Mouse (Mus musculus): ENCODE measurements around the gene Gm37240. TPM values are rescaled to one million over a fixed set of nuclear protein-coding genes. Genes with fewer than 3 reads are reported as not detected.
A peak's percentile ranks its signal among the peaks of the same experiment; 100 is the strongest.

The Gm37240 gene
- polyA plus RNA-seq, 1 experiment from 2014 or later = 3.3 TPM

GRCm38 (mm10) chr3:84512774-84513515 lies 1374.4 kb downstream of the Gm37240 start:
- WGBS = 54% methylated on average over 6 of the region's 6 CpGs
- ATAC-seq = no peak

GRCm38 (mm10) chr3:84505193-84505592 lies 1382.1 kb downstream of the Gm37240 start:
- no peak overlapping the region for H3K4me3 ChIP-seq (ENCODE audit: low read depth, low read length)
- no peak for ATAC-seq
- no peak for TF ChIP-seq CTCF (IDR thresholded peaks at IDR 0.05; ENCODE audit: low read depth)
- no peaks in the 10 kb centered on the region for H3K27me3 ChIP-seq (replicated peaks; ENCODE audit: control insufficient read depth, insufficient read depth, low read length)
- no peak overlapping the region for H3K9ac ChIP-seq (ENCODE audit: low read depth, low read length)
- H3K4me2 ChIP-seq (replicated peaks; ENCODE audit: low read depth) = no peak overlapping the region
- WGBS = 84% methylated on average over 4 of the region's 4 CpGs
- no peaks in the 10 kb centered on the region for H3K4me1 ChIP-seq (replicated peaks; ENCODE audit: control insufficient read depth, insufficient read depth, low read length)
- no peaks in the 10 kb centered on the region for H3K9me3 ChIP-seq (ENCODE audit: control insufficient read depth)
- H3K27ac ChIP-seq (ENCODE audit: low read depth, low read length) = no peak overlapping the region
- peaks cover 21% of the 10 kb centered on the region; the same call in 1 of the 2 replicates for H3K36me3 ChIP-seq (ENCODE audit: control insufficient read depth, insufficient read depth)

More at GRCm38 (mm10) chr3:84512774-84513515, 1374.4 kb downstream of the Gm37240 start:
- H3K4me1 ChIP-seq (replicated peaks; ENCODE audit: control insufficient read depth, insufficient read depth, low read length) = 0 out of 2 replicates have a peak, but pooled peaks cover 3% of the 10 kb centered on the region
- H3K27me3 ChIP-seq (replicated peaks; ENCODE audit: control insufficient read depth, insufficient read depth, low read length) = no peaks in the 10 kb centered on the region
- H3K36me3 ChIP-seq (ENCODE audit: control insufficient read depth, insufficient read depth) = peaks cover 18% of the 10 kb centered on the region
- H3K9me3 ChIP-seq (ENCODE audit: control insufficient read depth) = no peaks in the 10 kb centered on the region
- no peak for TF ChIP-seq CTCF (IDR thresholded peaks at IDR 0.05; ENCODE audit: low read depth)
- H3K9ac ChIP-seq (ENCODE audit: low read depth, low read length) = no peak overlapping the region
- no peak overlapping the region for H3K4me2 ChIP-seq (replicated peaks; ENCODE audit: low read depth)
- H3K27ac ChIP-seq (ENCODE audit: low read depth, low read length) = 0 out of 2 replicates have a peak overlapping the region, but pooled peaks have one; percentile 4
- no peak overlapping the region for H3K4me3 ChIP-seq (ENCODE audit: low read depth, low read length)

- no peak overlapping the region for H3K4me2 ChIP-seq (replicated peaks; ENCODE audit: low read depth)
- H3K9me3 ChIP-seq (ENCODE audit: control insufficient read depth) = no peaks in the 10 kb centered on the region
- no peak overlapping the region for H3K27ac ChIP-seq (ENCODE audit: low read depth, low read length)
- WGBS = 90% methylated on average over 8 of the region's 8 CpGs
- TF ChIP-seq CTCF (IDR thresholded peaks at IDR 0.05; ENCODE audit: low read depth) = no peak
- no peak overlapping the region for H3K9ac ChIP-seq (ENCODE audit: low read depth, low read length)
- peaks cover 17% of the 10 kb centered on the region for H3K36me3 ChIP-seq (ENCODE audit: control insufficient read depth, insufficient read depth)
- no peaks in the 10 kb centered on the region for H3K27me3 ChIP-seq (replicated peaks; ENCODE audit: control insufficient read depth, insufficient read depth, low read length)
- no peak for ATAC-seq
- H3K4me3 ChIP-seq (ENCODE audit: low read depth, low read length) = no peak overlapping the region
- no peaks in the 10 kb centered on the region for H3K4me1 ChIP-seq (replicated peaks; ENCODE audit: control insufficient read depth, insufficient read depth, low read length)
These were observed 1383.0 kb downstream of the Gm37240 start for GRCm38 (mm10) chr3:84504291-84504690.

GRCm38 (mm10) chr3:84502101-84502500 lies 1385.2 kb downstream of the Gm37240 start:
- WGBS = 87% methylated on average over 2 of the region's 2 CpGs
- no peak for TF ChIP-seq CTCF (IDR thresholded peaks at IDR 0.05; ENCODE audit: low read depth)

GRCm38 (mm10) chr3:84500491-84500890 lies 1386.8 kb downstream of the Gm37240 start:
- WGBS = 90% methylated on average over 10 of the region's 10 CpGs
- no peak overlapping the region for H3K4me3 ChIP-seq (ENCODE audit: low read depth, low read length)
- no peaks in the 10 kb centered on the region for H3K4me1 ChIP-seq (replicated peaks; ENCODE audit: control insufficient read depth, insufficient read depth, low read length)
- H3K27me3 ChIP-seq (replicated peaks; ENCODE audit: control insufficient read depth, insufficient read depth, low read length) = no peaks in the 10 kb centered on the region
- no peaks in the 10 kb centered on the region for H3K9me3 ChIP-seq (ENCODE audit: control insufficient read depth)
- no peak overlapping the region for H3K9ac ChIP-seq (ENCODE audit: low read depth, low read length)
- no peak overlapping the region for H3K27ac ChIP-seq (ENCODE audit: low read depth, low read length)
- peaks cover 14% of the 10 kb centered on the region for H3K36me3 ChIP-seq (ENCODE audit: control insufficient read depth, insufficient read depth)
- no peak for TF ChIP-seq CTCF (IDR thresholded peaks at IDR 0.05; ENCODE audit: low read depth)
- no peak for ATAC-seq
- H3K4me2 ChIP-seq (replicated peaks; ENCODE audit: low read depth) = no peak overlapping the region

More at GRCm38 (mm10) chr3:84502101-84502500, 1385.2 kb downstream of the Gm37240 start:
- no peak overlapping the region for H3K9ac ChIP-seq (ENCODE audit: low read depth, low read length)
- H3K27ac ChIP-seq (ENCODE audit: low read depth, low read length) = no peak overlapping the region
- no peaks in the 10 kb centered on the region for H3K27me3 ChIP-seq (replicated peaks; ENCODE audit: control insufficient read depth, insufficient read depth, low read length)
- H3K4me1 ChIP-seq (replicated peaks; ENCODE audit: control insufficient read depth, insufficient read depth, low read length) = no peaks in the 10 kb centered on the region
- H3K36me3 ChIP-seq (ENCODE audit: control insufficient read depth, insufficient read depth) = peaks cover 18% of the 10 kb centered on the region
- no peak overlapping the region for H3K4me2 ChIP-seq (replicated peaks; ENCODE audit: low read depth)
- no peaks in the 10 kb centered on the region for H3K9me3 ChIP-seq (ENCODE audit: control insufficient read depth)
- H3K4me3 ChIP-seq (ENCODE audit: low read depth, low read length) = no peak overlapping the region
- no peak for ATAC-seq

- Histone ChIP-seq H3K36me3 (ENCODE audit: control insufficient read depth, insufficient read depth) (peaks cover 14% of the 10 kb centered on the region), H3K27ac (ENCODE audit: low read depth, low read length) (no peak overlapping the region), H3K9ac (ENCODE audit: low read depth, low read length) (no peak overlapping the region), H3K4me1 (replicated peaks; ENCODE audit: control insufficient read depth, insufficient read depth, low read length) (no peaks in the 10 kb centered on the region), H3K27me3 (replicated peaks; ENCODE audit: control insufficient read depth, insufficient read depth, low read length) (no peaks in the 10 kb centered on the region), H3K4me2 (replicated peaks; ENCODE audit: low read depth) (no peak overlapping the region), H3K9me3 (ENCODE audit: control insufficient read depth) (no peaks in the 10 kb centered on the region), H3K4me3 (ENCODE audit: low read depth, low read length) (no peak overlapping the region)
- no peak for ATAC-seq
- whole genome bisulfite sequencing = 84% methylated on average over 11 of the region's 11 CpGs
- no peak for TF ChIP-seq CTCF (IDR thresholded peaks at IDR 0.05; ENCODE audit: low read depth)
These were observed 1389.6 kb downstream of the Gm37240 start for GRCm38 (mm10) chr3:84497718-84498117.

Measured in intestine, postnatal 0 days (tissue).